Mouse (Mus musculus) neural tube, embryonic 14.5 days (tissue): Measurements from ENCODE around the gene Pvrig. TPM values are rescaled to one million over a fixed set of nuclear protein-coding genes. Genes with fewer than 3 reads are reported as not detected.
"Not testable (repeated sequence)": the region's sequence is repeated elsewhere in the genome, so short reads cannot be mapped to it uniquely, and the experiment has no call there.

Source experiments
- ATAC-seq: fragments of 200-750 bp; cut with Nextera tagmentation; 2 replicates; pipeline ENCODE4 v1.8.0; 2017; ENCODE audit warnings: low read depth, mild to moderate bottlenecking, moderate TSS enrichment, moderate library complexity
- H3K27ac ChIP-seq: fragments of 300-500 bp; sonication (generic); 2 replicates; pipeline ENCODE4 v1.5.1; 2014; ENCODE audit warnings: low read depth, mild to moderate bottlenecking, control low read depth, low read length, moderate library complexity, mixed read lengths
- H3K27me3 ChIP-seq: fragments of 300-500 bp; sonication (generic); 2 replicates; pipeline ENCODE4 v1.6.1; 2014; ENCODE audit warnings: low read length; ENCODE audit not compliant: control insufficient read depth, insufficient read depth
- H3K36me3 ChIP-seq: fragments of 300-500 bp; sonication (generic); 2 replicates; pipeline ENCODE4 v1.6.1; 2014; ENCODE audit warnings: low read length, mixed read lengths; ENCODE audit not compliant: control insufficient read depth, insufficient read depth
- H3K4me1 ChIP-seq: fragments of 300-500 bp; sonication (generic); 2 replicates; pipeline ENCODE4 v1.6.1; 2014; ENCODE audit warnings: low read length; ENCODE audit not compliant: control insufficient read depth, insufficient read depth
- H3K4me2 ChIP-seq: fragments of 300-500 bp; sonication (generic); 2 replicates; pipeline ENCODE4 v1.6.1; 2014; ENCODE audit warnings: mild to moderate bottlenecking, low read depth, low read length, control low read depth
- H3K4me3 ChIP-seq: fragments of 300-500 bp; sonication (generic); 2 replicates; pipeline ENCODE4 v1.5.1; 2014; ENCODE audit warnings: low read depth, low read length, control low read depth, mixed read lengths
- H3K9ac ChIP-seq: fragments of 300-500 bp; sonication (generic); replicated peaks from 2 replicates; pipeline ENCODE4 v1.6.1; 2014; ENCODE audit warnings: low read depth, mild to moderate bottlenecking, control low read depth, low read length, mixed read lengths
- H3K9me3 ChIP-seq: fragments of 300-500 bp; sonication (generic); 2 replicates; pipeline ENCODE4 v1.6.1; 2016; ENCODE audit warnings: low read length; ENCODE audit not compliant: control insufficient read depth
- WGBS: fragments of 180-500 bp; shearing (Covaris S2); extraction: QIAGEN DNeasy Blood & Tissue Kit; methylation state at CpG from one replicate; pipeline ENCODE4 v1.1.7; 2014; 5-methylcytosine and 5-hydroxymethylcytosine counted together
- polyA plus RNA-seq: library from polyadenylated mRNA; unstranded; fragments of >200 nt; fragmentation: Nextera tagmentation; extraction: Ambion mirVana; gene quantifications from 2 replicates; pipeline ENCODE4 v1.2.1, GENCODE M21; 2014

Gene Pvrig
- not detected in 2 replicates for polyA plus RNA-seq

DNA sequence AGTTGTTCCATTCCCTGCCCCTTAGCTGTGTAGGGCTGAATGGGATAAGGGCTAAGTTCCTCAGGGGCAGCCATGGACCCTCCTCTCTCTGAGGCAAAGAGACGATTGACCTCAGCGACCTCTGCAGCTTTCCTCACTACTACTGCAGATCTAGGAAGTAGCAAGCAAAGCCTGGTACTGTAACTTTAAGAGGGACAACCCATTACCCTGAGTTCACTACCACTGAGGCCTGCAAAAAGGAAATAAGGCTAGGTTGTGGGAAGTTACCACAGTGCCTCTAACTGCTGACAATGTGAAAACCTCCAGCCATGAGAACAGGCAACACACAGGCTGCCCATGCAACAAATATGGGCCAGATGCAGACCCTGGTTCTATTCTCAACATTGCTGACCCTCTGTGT lies at the start of gene Pvrig:
Gene Pvrig, plus strand, starts transcription at position 301 of the 400 bp plus-strand sequence.
- no peaks in the 10 kb centered on the region for H3K36me3 ChIP-seq
- WGBS: 74% methylated on average over 2 of the region's 2 CpGs
- H3K9ac ChIP-seq: no peak within 1 kb of the TSS
- H3K9me3 ChIP-seq: no peaks in the 10 kb centered on the region
- no peaks in the 10 kb centered on the region for H3K27me3 ChIP-seq
- no peaks in the 10 kb centered on the region for H3K4me1 ChIP-seq
- no peak within 1 kb of the TSS for H3K4me3 ChIP-seq
- no peak for ATAC-seq
- H3K27ac ChIP-seq: no peak within 1 kb of the TSS
- H3K4me2 ChIP-seq: no peak within 1 kb of the TSS

DNA sequence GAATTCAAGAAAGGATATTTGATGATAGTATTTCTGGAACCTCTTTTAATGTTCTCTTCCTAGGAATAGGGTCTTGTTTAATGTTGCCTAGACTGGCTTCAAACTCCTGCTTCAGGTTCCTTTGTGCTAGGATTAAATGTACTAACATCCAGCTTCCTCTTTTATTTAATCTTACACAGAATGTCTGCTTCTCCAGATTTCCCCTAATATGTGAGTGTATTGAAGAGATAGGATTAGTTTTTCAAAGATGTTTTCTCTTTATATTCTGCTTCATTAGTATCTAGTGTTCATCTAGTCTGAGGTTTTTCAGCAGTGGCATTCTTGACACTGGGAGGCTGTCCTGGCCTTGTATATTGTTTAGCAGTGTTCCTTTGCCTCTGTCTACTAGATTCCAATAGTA lies 47.6 kb upstream of the Pvrig start:
- H3K9me3 ChIP-seq: no peaks in the 10 kb centered on the region
- ATAC-seq: no peak
- no peak overlapping the region for H3K4me3 ChIP-seq
- no peak overlapping the region for H3K4me2 ChIP-seq
- H3K27me3 ChIP-seq: no peaks in the 10 kb centered on the region
- H3K4me1 ChIP-seq: no peaks in the 10 kb centered on the region
- no peak overlapping the region for H3K9ac ChIP-seq
- H3K36me3 ChIP-seq: no peaks in the 10 kb centered on the region
- H3K27ac ChIP-seq: no peak overlapping the region

DNA sequence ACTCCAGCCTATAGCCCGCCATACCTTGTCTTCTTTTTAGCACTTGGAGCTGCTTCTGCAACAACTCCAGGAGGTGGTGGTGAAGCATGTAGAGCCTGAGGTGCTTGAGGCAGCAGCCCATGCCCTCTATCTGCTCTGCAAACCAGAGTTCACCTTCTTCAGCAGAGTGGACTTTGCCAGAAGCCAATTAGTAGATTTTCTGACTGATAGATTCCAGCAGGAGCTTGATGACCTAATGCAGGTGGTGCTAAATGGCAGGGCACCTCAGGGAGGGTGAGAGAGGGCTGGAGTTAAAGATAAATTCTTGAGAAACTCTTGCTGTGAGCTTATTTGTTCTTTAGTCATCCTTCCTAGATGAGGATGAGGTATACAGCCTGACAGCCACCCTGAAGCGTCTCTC lies 42.1 kb upstream of the Pvrig start:
- Histone ChIP-seq H3K4me3 (no peak overlapping the region), H3K27me3 (no peaks in the 10 kb centered on the region), H3K4me2 (no peak overlapping the region), H3K9ac (no peak overlapping the region), H3K9me3 (no peaks in the 10 kb centered on the region), H3K36me3 (no peaks in the 10 kb centered on the region), H3K4me1 (no peaks in the 10 kb centered on the region), H3K27ac (no peak overlapping the region)
- 84% methylated on average over 2 of the region's 2 CpGs for WGBS
- ATAC-seq: no peak

DNA sequence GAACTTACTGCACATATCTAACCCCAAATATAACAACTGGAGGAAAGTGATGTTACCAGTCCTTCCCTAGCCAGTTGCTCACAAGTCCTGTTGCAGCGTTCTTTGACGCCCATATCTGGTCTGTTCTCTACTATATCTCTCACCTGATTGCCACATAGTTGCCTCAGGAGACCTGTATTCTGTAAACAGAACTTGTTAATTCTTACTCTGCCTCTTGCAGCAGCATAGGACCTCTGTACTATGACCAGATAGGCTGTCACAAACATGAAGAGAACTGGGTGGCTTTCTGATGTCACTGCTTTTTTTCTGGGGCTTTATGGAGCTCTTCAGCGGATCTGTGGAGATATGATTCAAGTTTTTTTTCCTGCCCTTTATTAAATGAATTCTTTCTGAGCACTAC lies 29.0 kb upstream of the Pvrig start:
- no peaks in the 10 kb centered on the region for H3K4me1 ChIP-seq
- no peaks in the 10 kb centered on the region for H3K9me3 ChIP-seq
- ATAC-seq: no peak
- no peak overlapping the region for H3K4me2 ChIP-seq
- no peak overlapping the region for H3K4me3 ChIP-seq
- no peaks in the 10 kb centered on the region for H3K36me3 ChIP-seq
- no peak overlapping the region for H3K9ac ChIP-seq
- 90% methylated on average over 3 of the region's 3 CpGs for WGBS
- no peak overlapping the region for H3K27ac ChIP-seq
- H3K27me3 ChIP-seq: no peaks in the 10 kb centered on the region

DNA sequence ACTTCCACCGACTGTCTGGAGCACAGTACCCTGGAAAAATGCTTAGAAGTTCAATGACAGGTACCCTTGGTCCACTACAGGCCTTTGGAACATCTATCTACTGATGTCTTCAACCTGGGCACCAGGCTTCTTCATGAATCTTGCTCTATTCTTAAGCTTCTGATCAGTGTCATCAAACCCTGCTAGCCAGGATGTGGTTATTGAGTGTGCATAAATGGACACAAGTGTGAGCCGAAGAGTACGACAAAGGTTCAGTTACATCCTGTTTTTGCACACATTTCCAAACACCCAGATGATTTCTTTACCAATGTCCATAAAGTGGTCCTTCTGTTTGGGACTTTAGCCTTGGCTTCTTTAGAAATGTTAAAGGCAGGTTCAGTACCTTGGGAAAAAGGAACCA lies 1.5 kb downstream of the Pvrig start:
- ATAC-seq: no peak
- WGBS: 85% methylated on average over 3 of the region's 3 CpGs
- Histone ChIP-seq H3K4me2 (no peak overlapping the region), H3K4me1 (no peaks in the 10 kb centered on the region), H3K9ac (no peak overlapping the region), H3K27me3 (no peaks in the 10 kb centered on the region), H3K27ac (no peak overlapping the region), H3K4me3 (no peak overlapping the region), H3K36me3 (no peaks in the 10 kb centered on the region), H3K9me3 (no peaks in the 10 kb centered on the region)

DNA sequence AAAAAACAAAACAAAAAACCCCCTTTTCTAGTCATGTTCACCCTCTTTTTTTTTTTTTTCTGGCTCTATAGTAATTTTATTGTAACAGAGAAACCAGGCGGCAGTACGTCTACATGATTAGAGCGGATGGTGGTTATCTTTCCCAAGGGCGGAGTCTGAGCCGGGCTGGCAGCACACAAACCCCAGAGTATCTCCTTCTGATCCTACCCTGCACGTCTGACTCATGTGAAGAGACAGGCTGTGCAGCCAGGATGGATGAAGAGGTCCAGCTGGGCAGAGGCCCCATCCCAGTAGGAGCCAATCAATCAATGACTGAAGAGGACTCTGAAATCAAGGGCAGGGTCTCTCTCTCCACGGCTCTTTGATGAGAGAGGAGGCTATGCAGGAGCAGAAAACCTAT lies 21.4 kb downstream of the Pvrig start:
- not testable (repeated sequence) for H3K36me3 ChIP-seq, H3K4me3 ChIP-seq, H3K9ac ChIP-seq, H3K9me3 ChIP-seq, H3K27ac ChIP-seq, H3K4me1 ChIP-seq, H3K4me2 ChIP-seq, ATAC-seq, H3K27me3 ChIP-seq
- 90% methylated on average over 6 of the region's 7 CpGs for WGBS

DNA sequence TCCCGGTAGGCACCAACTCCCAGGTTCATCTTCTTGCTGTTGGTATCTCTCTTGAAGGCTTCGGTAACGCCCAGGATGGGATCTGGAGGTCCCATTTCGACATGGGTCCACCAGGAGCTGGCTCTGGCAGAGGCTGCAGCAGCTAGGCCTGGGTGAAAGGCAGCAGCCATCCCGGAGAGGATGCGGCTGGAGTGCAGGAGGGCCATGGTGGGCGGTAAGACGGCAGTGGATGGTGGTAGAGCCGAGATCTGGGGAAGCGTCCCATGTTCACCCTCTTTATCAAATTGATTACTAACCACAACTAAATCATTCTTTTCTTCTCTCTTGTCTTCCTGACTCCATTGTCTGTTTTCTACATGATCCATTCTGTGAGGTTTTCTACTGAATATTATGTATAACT lies 23.6 kb downstream of the Pvrig start:
- not testable (repeated sequence) for H3K36me3 ChIP-seq, H3K27ac ChIP-seq, H3K9ac ChIP-seq, H3K27me3 ChIP-seq, H3K4me2 ChIP-seq, H3K4me1 ChIP-seq, ATAC-seq, H3K9me3 ChIP-seq, H3K4me3 ChIP-seq
- WGBS: 93% methylated on average over 10 of the region's 10 CpGs

Other genes with a start within 250 kb of the Pvrig start
- gene Zscan21, start 225.1 kb upstream of the Pvrig start, polyA plus RNA-seq: 90.9 and 98.7 TPM in 2 replicates
- 25.3 and 25.8 TPM in 2 replicates for gene Zfp113, start 186.2 kb upstream of the Pvrig start, polyA plus RNA-seq
- gene Cops6, start 180.9 kb upstream of the Pvrig start, polyA plus RNA-seq: 245 and 252 TPM in 2 replicates
- 17.2 and 17.7 TPM in 2 replicates for gene Ap4m1, start 170.0 kb upstream of the Pvrig start, polyA plus RNA-seq
- gene Mcm7, start 169.5 kb upstream of the Pvrig start, polyA plus RNA-seq: 71.5 and 81.4 TPM in 2 replicates
- gene Taf6, start 154.5 kb upstream of the Pvrig start, polyA plus RNA-seq: 71.7 and 73.2 TPM in 2 replicates
- 22.7 and 29.2 TPM in 2 replicates for gene Cnpy4, start 154.5 kb upstream of the Pvrig start, polyA plus RNA-seq
- 12.9 and 14.6 TPM in 2 replicates for gene Mblac1, start 147.6 kb upstream of the Pvrig start, polyA plus RNA-seq
- gene Nxpe5, start 116.1 kb upstream of the Pvrig start, polyA plus RNA-seq: not detected in 2 replicates
- 71.7 and 90.4 TPM in 2 replicates for gene Lamtor4, start 86.5 kb upstream of the Pvrig start, polyA plus RNA-seq
- 16.3 and 16.5 TPM in 2 replicates for gene BC037034, start 77.9 kb upstream of the Pvrig start, polyA plus RNA-seq
- gene Gal3st4, start 69.1 kb upstream of the Pvrig start, polyA plus RNA-seq: 2.2 and 3.4 TPM in 2 replicates
- 0.11 TPM in 1 of 2 replicates, not detected in the other for gene Gm43720, start 62.0 kb upstream of the Pvrig start, polyA plus RNA-seq
- gene Gpc2, start 62.0 kb upstream of the Pvrig start, polyA plus RNA-seq: 25.7 and 25.8 TPM in 2 replicates
- gene Stag3, start 61.7 kb upstream of the Pvrig start, polyA plus RNA-seq: 9.3 and 12.5 TPM in 2 replicates
- gene Zfp157, start 99.5 kb downstream of the Pvrig start, polyA plus RNA-seq: 82.6 and 87.0 TPM in 2 replicates
- not detected in 2 replicates for gene 1700123K08Rik, start 222.8 kb downstream of the Pvrig start, polyA plus RNA-seq